Mouse (Mus musculus): ENCODE results near the gene Prelid3b. TPM values are rescaled to one million over a fixed set of nuclear protein-coding genes. Genes with fewer than 3 reads are reported as not detected.

The Prelid3b gene
- polyA plus RNA-seq, 1 experiment, result 46.1 TPM

GRCm38 (mm10) chr2:174437697-174437982 is 35.2 kb downstream of the Prelid3b start:
- Histone ChIP-seq H3K27me3 (ENCODE audit: control insufficient read depth, insufficient read depth, low read length) (no peaks in the 10 kb centered on the region), H3K4me3 (ENCODE audit: control insufficient read depth, low read depth, low read length) (no peak overlapping the region), H3K4me1 (ENCODE audit: control insufficient read depth, insufficient read depth, low read length) (peaks cover 9% of the 10 kb centered on the region), H3K27ac (ENCODE audit: control insufficient read depth, insufficient read depth, low read depth, low read length) (no peak overlapping the region), H3K36me3 (ENCODE audit: control insufficient read depth, insufficient read depth, low read length) (no peaks in the 10 kb centered on the region)
- TF ChIP-seq POLR2A (IDR thresholded peaks at IDR 0.05; ENCODE audit: control insufficient read depth, low read depth, low read length), result no peak
- no peak for TF ChIP-seq CTCF (IDR thresholded peaks at IDR 0.05; ENCODE audit: control insufficient read depth, insufficient read depth, insufficient replicate concordance, low read depth, low read length)

DNA sequence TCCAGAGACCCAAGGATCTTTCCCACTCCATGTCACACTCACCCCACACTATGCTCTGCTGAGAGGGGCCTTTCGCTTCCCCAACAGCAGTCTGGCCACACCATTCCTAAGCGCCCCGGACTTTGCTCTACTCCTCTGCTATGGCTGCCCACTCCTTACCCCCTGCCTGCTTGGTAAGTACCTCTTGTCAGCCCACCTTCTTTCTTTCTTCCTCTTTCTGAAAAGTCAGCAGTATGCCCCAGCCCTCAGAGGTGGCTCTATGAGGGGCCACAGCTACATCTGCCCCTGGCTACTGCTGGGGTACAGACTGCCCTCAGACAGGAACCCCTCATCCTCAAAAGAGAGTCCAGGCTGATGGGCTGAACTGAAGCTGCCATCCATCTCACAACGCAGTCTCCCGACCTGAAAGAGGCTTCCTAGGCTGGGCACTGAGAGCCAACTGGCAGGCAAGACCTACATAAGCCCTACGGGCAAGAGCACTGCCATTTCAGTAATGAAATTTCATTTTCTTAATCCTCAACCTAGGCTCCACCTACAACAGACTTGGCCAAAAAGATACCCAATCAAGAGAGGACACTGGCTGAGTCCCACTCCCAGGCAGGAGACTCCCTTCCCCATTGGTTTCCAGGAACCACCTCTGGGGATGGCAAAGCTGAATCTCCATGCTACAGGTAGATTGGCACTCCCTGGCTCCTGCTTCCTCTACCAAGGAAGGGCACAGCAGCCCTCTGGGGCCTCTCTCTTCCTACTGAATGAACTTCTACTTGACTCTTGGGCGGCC is 35.8 kb downstream of the Prelid3b start:
- H3K36me3 ChIP-seq (ENCODE audit: control insufficient read depth, insufficient read depth, low read length), result no peaks in the 10 kb centered on the region
- H3K27me3 ChIP-seq (ENCODE audit: control insufficient read depth, insufficient read depth, low read length), result no peaks in the 10 kb centered on the region
- TF ChIP-seq POLR2A (IDR thresholded peaks at IDR 0.05; ENCODE audit: control insufficient read depth, low read depth, low read length), result no peak
- no peak for TF ChIP-seq CTCF (IDR thresholded peaks at IDR 0.05; ENCODE audit: control insufficient read depth, insufficient read depth, insufficient replicate concordance, low read depth, low read length)
- H3K27ac ChIP-seq (ENCODE audit: control insufficient read depth, insufficient read depth, low read depth, low read length), result no peak overlapping the region
- H3K4me3 ChIP-seq (ENCODE audit: control insufficient read depth, low read depth, low read length), result no peak overlapping the region
- peaks cover 9% of the 10 kb centered on the region for H3K4me1 ChIP-seq (ENCODE audit: control insufficient read depth, insufficient read depth, low read length)

DNA sequence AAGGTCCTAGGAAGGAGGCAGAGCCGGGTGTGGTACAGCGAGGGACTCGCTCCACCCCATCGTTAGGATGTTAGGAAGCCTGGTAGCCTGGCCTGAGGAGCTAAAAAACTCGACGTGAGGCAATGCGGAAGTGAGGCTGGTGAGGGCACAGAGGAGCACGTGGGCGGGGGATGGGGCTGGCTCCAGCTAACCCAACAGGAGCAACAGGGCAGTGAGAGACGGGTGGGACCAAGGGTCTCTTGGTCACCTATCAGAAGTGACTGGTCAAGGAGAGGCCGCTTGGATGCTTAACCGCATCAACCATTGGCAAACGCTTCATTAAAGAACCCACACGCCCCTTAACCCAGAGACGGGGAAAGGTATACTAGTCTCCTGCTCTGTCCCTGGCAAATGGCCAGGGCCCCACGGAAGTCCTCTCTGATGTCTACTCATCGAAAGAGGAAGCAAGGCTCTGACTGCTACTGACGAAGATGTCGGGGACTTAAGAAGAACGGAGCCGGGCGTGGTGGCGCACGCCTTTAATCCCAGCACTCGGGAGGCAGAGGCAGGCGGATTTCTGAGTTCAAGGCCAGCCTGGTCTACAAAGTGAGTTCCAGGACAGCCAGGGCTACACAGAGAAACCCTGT is 36.7 kb downstream of the Prelid3b start:
- H3K27me3 ChIP-seq (ENCODE audit: control insufficient read depth, insufficient read depth, low read length), result no peaks in the 10 kb centered on the region
- no peaks in the 10 kb centered on the region for H3K36me3 ChIP-seq (ENCODE audit: control insufficient read depth, insufficient read depth, low read length)
- peaks cover 9% of the 10 kb centered on the region for H3K4me1 ChIP-seq (ENCODE audit: control insufficient read depth, insufficient read depth, low read length)
- H3K27ac ChIP-seq (ENCODE audit: control insufficient read depth, insufficient read depth, low read depth, low read length), result no peak overlapping the region
- H3K4me3 ChIP-seq (ENCODE audit: control insufficient read depth, low read depth, low read length), result no peak overlapping the region
- TF ChIP-seq POLR2A (IDR thresholded peaks at IDR 0.05; ENCODE audit: control insufficient read depth, low read depth, low read length) (no peak), CTCF (IDR thresholded peaks at IDR 0.05; ENCODE audit: control insufficient read depth, insufficient read depth, insufficient replicate concordance, low read depth, low read length) (no peak)

GRCm38 (mm10) chr2:174434943-174435342 is 37.9 kb downstream of the Prelid3b start:
- TF ChIP-seq CTCF (IDR thresholded peaks at IDR 0.05; ENCODE audit: control insufficient read depth, insufficient read depth, insufficient replicate concordance, low read depth, low read length) (no peak), POLR2A (IDR thresholded peaks at IDR 0.05; ENCODE audit: control insufficient read depth, low read depth, low read length) (no peak)
- no peak overlapping the region for H3K27ac ChIP-seq (ENCODE audit: control insufficient read depth, insufficient read depth, low read depth, low read length)
- peaks cover 9% of the 10 kb centered on the region for H3K4me1 ChIP-seq (ENCODE audit: control insufficient read depth, insufficient read depth, low read length)
- H3K36me3 ChIP-seq (ENCODE audit: control insufficient read depth, insufficient read depth, low read length), result no peaks in the 10 kb centered on the region
- no peak overlapping the region for H3K4me3 ChIP-seq (ENCODE audit: control insufficient read depth, low read depth, low read length)
- H3K27me3 ChIP-seq (ENCODE audit: control insufficient read depth, insufficient read depth, low read length), result no peaks in the 10 kb centered on the region

GRCm38 (mm10) chr2:174428996-174429591 is 43.8 kb downstream of the Prelid3b start:
- no peaks in the 10 kb centered on the region for H3K4me1 ChIP-seq (ENCODE audit: control insufficient read depth, insufficient read depth, low read length)
- H3K36me3 ChIP-seq (ENCODE audit: control insufficient read depth, insufficient read depth, low read length), result peaks cover 3% of the 10 kb centered on the region; the same call in 1 of the 2 replicates
- no peak overlapping the region for H3K27ac ChIP-seq (ENCODE audit: control insufficient read depth, insufficient read depth, low read depth, low read length)
- no peaks in the 10 kb centered on the region for H3K27me3 ChIP-seq (ENCODE audit: control insufficient read depth, insufficient read depth, low read length)
- no peak overlapping the region for H3K4me3 ChIP-seq (ENCODE audit: control insufficient read depth, low read depth, low read length)
- TF ChIP-seq POLR2A (IDR thresholded peaks at IDR 0.05; ENCODE audit: control insufficient read depth, low read depth, low read length) (no peak), CTCF (IDR thresholded peaks at IDR 0.05; ENCODE audit: control insufficient read depth, insufficient read depth, insufficient replicate concordance, low read depth, low read length) (no peak)

GRCm38 (mm10) chr2:174428076-174428835 is 44.6 kb downstream of the Prelid3b start:
- Histone ChIP-seq H3K27ac (ENCODE audit: control insufficient read depth, insufficient read depth, low read depth, low read length) (no peak overlapping the region), H3K27me3 (ENCODE audit: control insufficient read depth, insufficient read depth, low read length) (no peaks in the 10 kb centered on the region), H3K4me1 (ENCODE audit: control insufficient read depth, insufficient read depth, low read length) (no peaks in the 10 kb centered on the region), H3K36me3 (ENCODE audit: control insufficient read depth, insufficient read depth, low read length) (peaks cover 3% of the 10 kb centered on the region), H3K4me3 (ENCODE audit: control insufficient read depth, low read depth, low read length) (no peak overlapping the region)
- no peak for TF ChIP-seq POLR2A (IDR thresholded peaks at IDR 0.05; ENCODE audit: control insufficient read depth, low read depth, low read length)
- TF ChIP-seq CTCF (IDR thresholded peaks at IDR 0.05; ENCODE audit: control insufficient read depth, insufficient read depth, insufficient replicate concordance, low read depth, low read length), result no peak

- Histone ChIP-seq H3K4me1 (ENCODE audit: control insufficient read depth, insufficient read depth, low read length) (no peaks in the 10 kb centered on the region), H3K27me3 (ENCODE audit: control insufficient read depth, insufficient read depth, low read length) (no peaks in the 10 kb centered on the region), H3K27ac (ENCODE audit: control insufficient read depth, insufficient read depth, low read depth, low read length) (no peak overlapping the region), H3K4me3 (ENCODE audit: control insufficient read depth, low read depth, low read length) (no peak overlapping the region), H3K36me3 (ENCODE audit: control insufficient read depth, insufficient read depth, low read length) (peaks cover 3% of the 10 kb centered on the region)
- no peak for TF ChIP-seq CTCF (IDR thresholded peaks at IDR 0.05; ENCODE audit: control insufficient read depth, insufficient read depth, insufficient replicate concordance, low read depth, low read length)
- TF ChIP-seq POLR2A (IDR thresholded peaks at IDR 0.05; ENCODE audit: control insufficient read depth, low read depth, low read length), result no peak
Measured at GRCm38 (mm10) chr2:174426856-174427255, 46.0 kb downstream of the Prelid3b start.
